Mouse (Mus musculus) lung, postnatal 0 days (tissue): Measurements from ENCODE around the gene Pim1.

Experiments
- CTCF ChIP-seq: IDR thresholded peaks from 2 replicates; pipeline ENCODE4 v1.5.1; 2016; ENCODE audit warnings: antibody characterized with exemption, mild to moderate bottlenecking
- EP300 ChIP-seq: IDR thresholded peaks from 2 replicates; pipeline ENCODE4 v1.6.1; 2016; ENCODE audit warnings: antibody characterized with exemption, mild to moderate bottlenecking, control low read depth

- TF ChIP-seq CTCF, result no peak
- TF ChIP-seq EP300, result no peak
These were observed 43.2 kb upstream of the Pim1 start for GRCm38 (mm10) chr17:29447323-29447722.
